Mouse (Mus musculus) kidney, embryonic 16.5 days (tissue): ENCODE measurements around the gene Stard3. TPM values are rescaled to one million over a fixed set of nuclear protein-coding genes. Genes with fewer than 3 reads are reported as not detected.

ENCODE experiments used
- ATAC-seq: fragments of 200-750 bp; cut with Nextera tagmentation; 2 replicates; pipeline ENCODE4 v1.8.0; 2017; ENCODE audit warnings: moderate TSS enrichment; ENCODE audit not compliant: low FRiP score, low TSS enrichment
- H3K27ac ChIP-seq: fragments of 300-500 bp; sonication (generic); 2 replicates; pipeline ENCODE4 v1.5.1; 2014; ENCODE audit warnings: low read length
- H3K27me3 ChIP-seq: fragments of 300-500 bp; sonication (generic); 2 replicates; pipeline ENCODE4 v1.6.1; 2014; ENCODE audit warnings: low read length, control low read depth, mixed read lengths; ENCODE audit not compliant: insufficient read depth
- H3K36me3 ChIP-seq: fragments of 300-500 bp; sonication (generic); 2 replicates; pipeline ENCODE4 v1.6.1; 2014; ENCODE audit warnings: low read length, control low read depth, mixed read lengths; ENCODE audit not compliant: insufficient read depth
- H3K4me1 ChIP-seq: fragments of 300-500 bp; sonication (generic); 2 replicates; pipeline ENCODE4 v1.6.1; 2014; ENCODE audit warnings: low read length, control low read depth, mixed read lengths; ENCODE audit not compliant: insufficient read depth
- H3K4me2 ChIP-seq: fragments of 300-500 bp; sonication (generic); replicated peaks from 2 replicates; pipeline ENCODE4 v1.6.1; 2014; ENCODE audit warnings: low read depth, low read length
- H3K4me3 ChIP-seq: fragments of 300-500 bp; sonication (generic); 2 replicates; pipeline ENCODE4 v1.5.1; 2014; ENCODE audit warnings: mild to moderate bottlenecking, low read length
- H3K9ac ChIP-seq: fragments of 300-500 bp; sonication (generic); replicated peaks from 2 replicates; pipeline ENCODE4 v1.6.1; 2014; ENCODE audit warnings: low read length
- H3K9me3 ChIP-seq: fragments of 300-500 bp; sonication (generic); 2 replicates; pipeline ENCODE4 v1.6.1; 2016; ENCODE audit warnings: low read length, control low read depth
- WGBS: fragments of 180-500 bp; shearing (Covaris S2); extraction: QIAGEN DNeasy Blood & Tissue Kit; methylation state at CpG from one replicate; pipeline ENCODE4 v1.1.7; 2014; 5-methylcytosine and 5-hydroxymethylcytosine counted together
- polyA plus RNA-seq: library from polyadenylated mRNA; unstranded; fragments of >200 nt; fragmentation: Nextera tagmentation; extraction: Ambion mirVana; gene quantifications from 2 replicates; pipeline ENCODE4 v1.2.1, GENCODE M21; 2015

Stard3 gene
- polyA plus RNA-seq, 1 experiment from 2014 or later: 62.0 TPM

DNA sequence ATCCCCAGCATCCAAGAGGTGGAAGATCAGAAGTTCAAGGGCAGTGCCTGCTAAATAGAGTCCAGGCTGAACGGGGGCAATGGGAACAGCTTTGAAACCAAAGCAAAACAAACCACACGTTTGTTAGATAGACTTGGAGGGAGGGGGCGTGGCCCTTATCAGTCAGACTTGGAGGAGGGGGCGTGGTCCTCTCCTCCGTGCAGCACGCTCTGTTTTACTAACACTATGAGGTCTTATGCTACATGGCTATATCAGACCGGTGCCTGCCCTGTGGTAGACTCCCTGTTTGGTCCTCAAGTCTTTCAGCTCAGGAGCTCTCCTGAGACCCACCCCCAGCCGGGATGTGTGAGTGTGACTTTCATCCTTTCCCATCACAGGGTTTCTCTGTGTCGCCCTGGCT, 22.9 kb upstream of the Stard3 start:
- Histone ChIP-seq H3K9me3 (no peaks in the 10 kb centered on the region), H3K36me3 (no peaks in the 10 kb centered on the region), H3K27me3 (peaks cover 100% of the 10 kb centered on the region), H3K4me2 (no peak overlapping the region), H3K4me3 (no peak overlapping the region), H3K27ac (no peak overlapping the region), H3K9ac (no peak overlapping the region), H3K4me1 (peaks cover 26% of the 10 kb centered on the region)
- 8% methylated on average over 9 of the region's 9 CpGs for WGBS
- ATAC-seq: no peak

DNA sequence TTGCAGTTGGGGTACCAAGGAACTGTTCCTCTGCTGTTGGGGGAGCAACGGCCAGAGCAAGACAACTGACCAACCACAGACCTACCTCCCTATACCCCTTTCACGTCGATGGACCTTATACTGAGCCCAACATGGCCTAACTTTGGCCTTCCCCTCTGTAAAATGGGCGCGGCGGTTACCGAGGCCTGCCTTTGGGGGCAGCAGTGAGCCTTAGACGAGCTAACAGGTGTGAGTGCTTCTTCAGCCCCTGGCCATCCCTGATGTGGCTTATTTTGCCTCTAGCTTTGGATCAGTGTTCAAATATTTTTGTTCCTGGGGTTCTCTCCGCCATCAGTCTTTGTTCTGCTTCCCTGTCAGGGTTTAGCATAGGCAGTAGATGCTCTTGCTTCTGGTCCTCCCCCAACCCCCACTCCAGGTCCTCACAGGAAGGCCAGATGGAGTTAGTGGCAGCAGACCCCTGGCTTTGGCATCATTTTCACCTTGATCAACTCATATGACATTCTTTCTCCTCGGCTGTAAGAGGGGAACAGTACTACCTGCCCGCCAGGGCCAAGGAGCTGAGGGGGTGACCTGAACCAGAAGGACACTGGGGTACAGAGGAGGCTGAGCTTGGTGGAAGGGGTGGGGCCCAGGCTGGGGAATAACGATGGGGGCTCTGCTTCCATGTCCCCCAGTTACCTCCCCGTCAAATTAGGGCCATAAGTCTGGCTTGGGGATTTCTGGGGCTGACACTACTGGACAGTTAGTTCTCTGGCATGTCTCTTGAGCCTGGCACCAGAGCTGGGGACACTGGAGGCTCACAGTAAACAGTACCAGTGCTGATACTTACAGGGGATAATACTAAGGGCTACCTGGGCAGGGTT, 21.7 kb upstream of the Stard3 start:
- 13% methylated on average over 13 of the region's 13 CpGs for WGBS

DNA sequence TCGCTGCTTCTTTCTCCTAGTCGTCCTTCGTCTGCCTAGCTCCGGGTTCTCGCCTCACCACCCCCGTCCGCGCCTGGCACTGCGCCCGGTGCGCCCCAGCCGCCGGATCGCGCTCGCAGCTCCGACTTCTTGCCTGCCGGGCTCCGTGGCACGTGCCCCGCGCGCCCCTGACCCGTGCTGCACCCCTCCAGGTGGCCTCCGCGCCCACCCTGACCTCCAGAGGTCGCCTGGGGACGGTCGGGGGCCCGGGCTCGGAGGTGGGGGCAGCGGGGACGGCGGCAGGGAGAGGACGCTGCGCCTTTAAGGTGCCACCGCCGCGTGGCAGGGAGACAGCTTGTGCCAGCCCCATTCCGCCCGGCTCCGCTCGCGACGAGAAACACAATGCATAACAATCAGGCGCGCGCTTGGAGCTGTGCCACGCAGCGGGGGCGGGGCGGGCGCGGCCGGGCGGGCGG, 19.6 kb upstream of the Stard3 start:
- Histone ChIP-seq H3K9ac (peak overlapping the region; percentile 68), H3K4me1 (peaks cover 35% of the 10 kb centered on the region), H3K27me3 (peaks cover 81% of the 10 kb centered on the region), H3K36me3 (no peaks in the 10 kb centered on the region), H3K4me2 (peak overlapping the region; percentile 99), H3K4me3 (peak overlapping the region; percentile 58), H3K9me3 (no peaks in the 10 kb centered on the region), H3K27ac (no peak overlapping the region)
- ATAC-seq: no peak
- WGBS: under 1% methylated on average over 49 of the region's 57 CpGs

More for the DNA sequence above, 21.7 kb upstream of the Stard3 start:
- Histone ChIP-seq H3K27ac (no peak overlapping the region), H3K36me3 (no peaks in the 10 kb centered on the region), H3K4me1 (peaks cover 26% of the 10 kb centered on the region), H3K9ac (no peak overlapping the region), H3K4me2 (no peak overlapping the region), H3K27me3 (peaks cover 98% of the 10 kb centered on the region), H3K9me3 (no peaks in the 10 kb centered on the region), H3K4me3 (no peak overlapping the region)
- no peak for ATAC-seq

DNA sequence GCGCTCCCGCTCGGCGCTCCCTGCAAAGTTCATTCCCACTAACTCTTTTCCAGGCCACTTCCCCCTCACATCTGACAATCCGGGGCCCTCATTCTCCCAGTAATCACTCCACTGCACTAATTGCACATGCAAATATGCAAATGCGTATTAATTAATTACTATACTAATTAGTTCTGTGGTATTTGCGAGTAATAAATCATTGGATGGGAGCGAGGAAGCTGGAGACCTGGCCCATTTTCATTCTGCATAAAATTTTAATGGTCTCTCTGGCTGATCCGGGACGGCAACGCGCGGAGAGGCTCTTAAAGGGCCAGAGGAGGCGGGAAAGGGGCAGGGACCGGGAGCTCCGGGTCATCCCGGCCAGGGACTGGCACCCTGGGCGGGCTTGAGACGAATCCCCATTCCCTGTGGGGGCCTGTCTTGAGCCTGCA, 19.1 kb upstream of the Stard3 start:
- ATAC-seq: no peak
- H3K9me3 ChIP-seq: no peaks in the 10 kb centered on the region
- H3K36me3 ChIP-seq: no peaks in the 10 kb centered on the region
- 1% methylated on average over 19 of the region's 19 CpGs for WGBS
- H3K27ac ChIP-seq: no peak overlapping the region
- peak overlapping the region; percentile 99 for H3K4me2 ChIP-seq
- H3K4me3 ChIP-seq: peak overlapping the region; percentile 58
- peak overlapping the region; percentile 68 for H3K9ac ChIP-seq
- H3K4me1 ChIP-seq: peaks cover 32% of the 10 kb centered on the region
- peaks cover 79% of the 10 kb centered on the region for H3K27me3 ChIP-seq

DNA sequence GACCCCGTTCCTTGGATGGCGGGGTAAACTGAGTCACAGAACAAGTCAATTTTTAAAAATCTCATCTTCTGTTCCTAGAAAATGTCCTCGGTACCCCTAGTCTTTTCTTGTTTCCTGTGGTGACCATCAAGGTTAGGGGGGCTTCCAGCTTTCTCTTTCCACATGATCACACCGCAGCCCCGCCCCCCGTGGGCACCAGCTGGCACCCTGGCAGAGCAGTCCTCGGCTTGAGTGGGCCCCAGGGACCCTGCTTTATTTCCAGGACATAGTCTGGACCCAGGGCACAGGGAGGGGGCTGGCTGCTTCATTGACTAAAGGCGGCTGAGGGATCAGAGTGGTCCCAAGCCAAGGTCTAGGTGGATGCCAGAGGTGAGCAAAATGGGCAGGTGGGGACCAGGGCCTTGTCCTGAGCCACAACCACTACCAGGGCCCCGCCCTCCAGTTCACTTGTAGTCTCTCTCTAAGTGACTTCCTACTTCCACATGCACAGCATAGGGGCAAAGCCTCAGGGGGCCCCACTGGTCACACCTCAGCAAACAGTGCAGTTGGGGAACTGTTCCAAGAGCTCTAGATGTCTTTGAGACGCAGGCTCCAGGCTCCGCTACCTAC, 18.4 kb upstream of the Stard3 start:
- H3K4me2 ChIP-seq: peak overlapping the region; percentile 99

DNA sequence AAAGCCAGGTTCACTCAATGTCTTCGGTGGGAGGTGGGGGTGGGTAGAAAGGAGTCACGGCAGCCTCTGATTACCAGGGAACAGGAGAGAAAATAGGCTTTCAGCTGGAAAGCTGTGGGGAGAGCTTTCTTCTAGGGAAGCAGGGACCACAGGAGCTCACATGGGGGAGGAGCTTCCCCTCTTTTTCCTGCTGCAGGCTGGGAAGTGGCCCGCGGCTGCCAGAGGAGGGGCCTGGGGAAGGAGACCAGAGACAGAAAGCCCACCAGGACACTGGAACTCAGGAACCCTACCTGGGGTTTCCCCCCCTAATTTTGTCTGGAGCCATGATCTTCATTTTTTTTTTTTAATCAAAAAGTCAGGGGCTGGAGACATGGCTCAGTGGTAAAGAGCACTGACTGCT, 17.6 kb upstream of the Stard3 start:
- H3K36me3 ChIP-seq: no peaks in the 10 kb centered on the region
- peaks cover 72% of the 10 kb centered on the region for H3K27me3 ChIP-seq
- H3K9ac ChIP-seq: no peak overlapping the region
- no peak overlapping the region for H3K4me2 ChIP-seq
- H3K4me3 ChIP-seq: no peak overlapping the region
- 13% methylated on average over 2 of the region's 4 CpGs for WGBS
- no peak for ATAC-seq
- no peaks in the 10 kb centered on the region for H3K9me3 ChIP-seq
- H3K4me1 ChIP-seq: peaks cover 26% of the 10 kb centered on the region
- no peak overlapping the region for H3K27ac ChIP-seq

More for the DNA sequence above, 18.4 kb upstream of the Stard3 start:
- Histone ChIP-seq H3K9ac (peak overlapping the region; percentile 68; the same call in 1 of the 2 replicates), H3K9me3 (no peaks in the 10 kb centered on the region), H3K36me3 (no peaks in the 10 kb centered on the region), H3K27ac (no peak overlapping the region), H3K4me3 (peak overlapping the region; percentile 58), H3K4me1 (peaks cover 26% of the 10 kb centered on the region), H3K27me3 (peaks cover 74% of the 10 kb centered on the region)
- 9% methylated on average over 11 of the region's 11 CpGs for WGBS
- no peak for ATAC-seq

DNA sequence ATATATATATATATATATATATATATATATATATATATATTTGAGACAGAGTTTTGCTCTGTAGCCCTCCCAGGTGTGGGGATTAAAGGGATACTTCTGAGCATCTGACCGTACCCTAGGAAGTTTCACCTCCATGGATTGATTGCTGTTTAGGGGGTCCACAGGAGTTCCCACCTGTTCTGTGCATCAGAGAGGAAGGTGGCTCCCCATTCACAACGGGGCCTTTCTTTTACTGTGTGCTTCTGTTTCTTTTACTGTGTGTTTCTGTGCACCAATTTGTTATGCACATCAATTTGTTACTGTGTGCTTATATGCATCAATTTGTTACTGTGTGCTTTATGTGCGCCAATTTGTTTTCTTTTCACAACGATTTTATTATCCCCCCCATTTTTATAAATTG, 17.0 kb upstream of the Stard3 start:
- WGBS: 56% methylated on average over 4 of the region's 4 CpGs
- ATAC-seq: no peak
- no peak overlapping the region for H3K4me2 ChIP-seq
- H3K27me3 ChIP-seq: peaks cover 70% of the 10 kb centered on the region
- H3K4me1 ChIP-seq: peaks cover 26% of the 10 kb centered on the region
- H3K27ac ChIP-seq: no peak overlapping the region
- H3K9me3 ChIP-seq: no peaks in the 10 kb centered on the region
- no peaks in the 10 kb centered on the region for H3K36me3 ChIP-seq
- no peak overlapping the region for H3K9ac ChIP-seq
- H3K4me3 ChIP-seq: no peak overlapping the region

DNA sequence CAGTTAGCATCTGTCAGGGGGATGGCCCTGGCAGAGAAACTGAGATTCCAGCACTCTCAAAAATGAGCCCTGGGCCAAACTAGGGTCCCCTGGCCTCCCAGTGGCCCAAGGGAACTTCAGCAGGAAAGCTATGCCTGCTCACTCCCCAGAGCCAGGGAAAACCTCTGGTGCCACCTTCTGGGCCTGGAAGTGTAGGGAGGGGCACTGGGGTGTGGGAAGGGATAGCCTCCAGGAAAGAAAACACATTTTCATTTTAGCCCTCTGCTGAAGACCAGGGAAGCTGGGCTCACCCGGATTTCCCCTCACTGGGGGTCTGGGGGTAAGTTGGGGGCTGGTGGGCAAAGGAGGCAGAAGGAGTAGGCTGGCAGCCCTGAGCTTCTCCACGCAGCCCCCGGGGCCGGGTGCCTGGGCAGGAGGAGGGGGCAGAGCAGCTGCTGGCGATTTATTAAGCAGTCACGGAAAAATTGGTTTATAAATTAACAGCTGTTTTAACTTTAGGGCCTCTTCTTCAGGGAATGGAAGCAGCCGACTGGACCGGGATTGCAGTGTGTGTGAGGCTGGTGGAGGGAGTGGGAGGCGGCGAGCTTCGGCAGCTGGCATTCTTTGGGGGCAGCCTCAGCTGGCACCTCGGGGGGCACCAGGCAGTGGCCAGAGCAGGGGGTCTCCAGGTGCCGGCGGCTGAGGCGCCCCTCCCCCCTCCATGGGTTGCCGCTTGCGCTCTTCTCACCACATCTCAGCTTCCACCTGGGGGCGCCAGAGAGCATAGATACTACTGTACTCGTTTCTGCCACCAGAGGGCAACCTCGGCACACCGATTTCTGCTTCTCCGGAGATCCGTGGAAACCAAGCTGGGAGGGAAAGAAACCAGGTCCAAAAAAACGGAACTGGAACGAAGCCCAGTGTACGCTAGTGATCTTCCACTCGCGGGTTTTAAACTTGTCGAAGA, 15.9 kb upstream of the Stard3 start:
- Histone ChIP-seq H3K27ac (peak overlapping the region; percentile 56; the same call in 1 of the 2 replicates), H3K4me1 (peaks cover 26% of the 10 kb centered on the region), H3K27me3 (peaks cover 70% of the 10 kb centered on the region), H3K36me3 (no peaks in the 10 kb centered on the region), H3K4me2 (peak overlapping the region; percentile 61), H3K9ac (peak overlapping the region; percentile 44; the same call in 1 of the 2 replicates), H3K9me3 (no peaks in the 10 kb centered on the region), H3K4me3 (peak overlapping the region; percentile 41)
- ATAC-seq: peak; percentile 69
- 2% methylated on average over 29 of the region's 29 CpGs for whole genome bisulfite sequencing

DNA sequence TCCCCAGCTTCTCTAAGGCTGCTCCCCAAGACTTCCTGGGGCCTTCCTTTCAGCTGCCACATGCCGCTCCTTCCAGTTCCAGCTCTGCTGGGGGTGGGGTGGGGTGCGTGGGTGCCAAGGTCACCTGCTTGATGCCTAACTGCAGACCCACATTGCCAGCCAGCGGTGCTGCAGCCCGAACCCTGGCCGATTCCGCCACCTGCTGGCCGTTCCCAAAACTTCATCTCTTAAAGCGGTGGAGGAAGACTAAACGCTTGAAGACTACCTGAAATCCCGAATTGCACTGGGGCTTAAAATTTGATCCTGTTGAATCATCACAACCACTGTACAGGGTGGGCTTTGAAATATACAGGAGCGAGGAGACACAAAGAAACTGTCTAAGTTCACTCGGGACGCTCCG, 12.9 kb upstream of the Stard3 start:
- Histone ChIP-seq H3K9ac (no peak overlapping the region), H3K36me3 (no peaks in the 10 kb centered on the region), H3K4me3 (peak overlapping the region; percentile 14), H3K27ac (no peak overlapping the region), H3K4me2 (peak overlapping the region; percentile 46), H3K4me1 (peaks cover 26% of the 10 kb centered on the region), H3K27me3 (peaks cover 70% of the 10 kb centered on the region), H3K9me3 (no peaks in the 10 kb centered on the region)
- no peak for ATAC-seq
- WGBS: under 1% methylated on average over 14 of the region's 14 CpGs
